Mouse (Mus musculus) left cerebral cortex, postnatal 14 days (tissue): ENCODE measurements around the gene Hamp2. TPM values are rescaled to one million over a fixed set of nuclear protein-coding genes. Genes with fewer than 3 reads are reported as not detected.
"Not testable (repeated sequence)": the region's sequence is repeated elsewhere in the genome, so short reads cannot be mapped to it uniquely, and the experiment has no call there.

Experiments
- DNase-seq, 2 experiments: peaks; one replicate each; pipeline ENCODE4 v3.0.0; 2021 to 2022; ENCODE audit warnings: low spot score in 2 of 2, mixed read lengths in 1 of 2
- intact Hi-C: fragments of 180-260 bp; cut with DNase I; formaldehyde crosslinking; loops from one replicate; pipeline ENCODE4 v1.15.1; 2025
- total RNA-seq, 2 experiments: library from RNA; stranded (reverse); gene quantifications; 2 replicates each; pipeline ENCODE4 v1.2.3; 2021

The Hamp2 gene
- total RNA-seq, 2 experiments from 2014 or later: not detected

DNA sequence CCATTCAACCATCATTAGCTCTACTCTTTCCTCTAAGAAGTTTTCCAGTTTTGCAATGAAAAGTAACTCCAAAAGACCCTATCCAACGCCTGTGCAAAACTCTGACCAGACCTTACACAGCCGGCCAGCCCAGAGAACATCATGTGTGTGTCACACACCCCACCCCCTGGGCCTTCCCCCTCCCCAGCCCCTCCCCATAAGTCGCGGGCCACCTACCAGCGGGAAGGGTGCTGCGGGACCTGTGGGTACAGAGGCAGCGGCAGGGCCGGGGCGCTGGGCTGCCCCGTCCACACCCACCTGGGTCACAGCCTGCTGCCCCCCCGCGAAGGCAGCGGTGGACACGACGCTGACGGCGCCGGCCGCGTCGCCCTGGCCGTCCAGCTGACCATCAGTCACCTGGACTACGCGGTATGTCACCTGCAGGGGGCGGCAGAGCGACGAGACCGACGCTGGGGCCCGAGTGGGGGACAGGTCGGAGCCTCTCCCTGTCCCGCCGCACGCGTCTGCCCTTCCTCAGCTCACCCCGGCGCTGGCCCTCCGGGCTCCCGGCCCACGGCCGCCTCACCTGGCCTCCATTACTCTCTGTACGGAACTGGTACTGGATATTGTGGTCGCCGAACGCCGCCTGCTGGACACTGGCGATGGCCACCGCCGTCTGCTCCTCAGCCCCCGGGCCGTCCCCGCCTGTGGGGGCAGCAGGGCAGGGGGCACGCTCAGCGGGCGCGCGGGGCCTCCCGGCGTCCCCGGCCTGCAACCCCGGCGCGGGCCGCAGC lies 31.3 kb upstream of the Hamp2 start:
- DNase-seq: peak; percentile 73
- intact Hi-C loops: loop anchor here (5.0 kb wide), 1 partner anchor 117 kb away; no protein-coding TSS in a partner anchor

- intact Hi-C loops: loop anchor here (5.0 kb wide), 1 partner anchor 117 kb away; no protein-coding TSS in a partner anchor
- no peak for DNase-seq
Measured at GRCm38 (mm10) chr7:30954971-30955520, 30.6 kb upstream of the Hamp2 start.

DNA sequence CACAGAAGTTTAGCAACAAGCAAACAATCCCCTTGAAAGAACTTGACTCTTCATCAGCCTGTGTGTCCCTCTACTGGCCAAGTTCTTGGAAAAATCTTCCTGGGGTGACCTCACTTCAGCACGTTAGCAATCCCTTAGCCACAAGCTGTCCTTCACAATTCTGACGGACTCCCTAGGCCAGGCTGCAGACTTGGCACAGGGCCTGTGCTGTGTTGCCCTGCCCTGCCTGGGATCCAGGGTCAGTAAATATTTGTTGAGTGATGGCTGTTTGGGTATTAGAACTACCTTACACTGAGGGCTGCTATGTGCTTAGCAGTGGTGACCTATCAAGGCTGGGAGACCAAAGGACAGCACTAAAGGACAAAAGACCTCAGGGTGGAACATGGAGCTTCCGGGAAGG lies 29.6 kb upstream of the Hamp2 start:
- intact Hi-C loops: no loop called here
- no peak for DNase-seq

DNA sequence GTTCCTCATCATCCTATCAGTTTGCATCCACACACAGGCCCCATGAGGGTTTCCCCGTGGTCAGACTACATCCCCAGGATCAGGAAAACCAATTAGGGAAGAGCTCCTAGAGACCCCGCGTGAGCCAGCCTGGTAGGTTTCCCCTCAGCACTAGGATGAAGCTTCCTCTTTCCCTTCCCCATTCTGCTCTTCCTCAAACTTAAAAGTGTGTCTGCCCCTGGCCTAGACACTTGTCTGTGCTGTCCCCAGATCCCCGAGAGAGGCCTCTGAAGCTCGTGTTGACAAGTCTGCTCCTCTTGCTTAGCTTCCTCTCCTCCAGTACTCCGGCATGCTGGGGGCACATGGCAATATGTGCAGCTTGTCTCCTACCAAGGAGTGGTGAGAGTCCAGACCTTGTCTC lies 29.0 kb upstream of the Hamp2 start:
- no peak for DNase-seq
- intact Hi-C loops: no loop called here

- DNase-seq: no peak
- intact Hi-C loops: no loop called here
Measured at GRCm38 (mm10) chr7:30952441-30953265, 28.2 kb upstream of the Hamp2 start.

- intact Hi-C loops, DNase-seq: not testable (repeated sequence)
Measured at GRCm38 (mm10) chr7:30949902-30950301, 25.4 kb upstream of the Hamp2 start.

DNA sequence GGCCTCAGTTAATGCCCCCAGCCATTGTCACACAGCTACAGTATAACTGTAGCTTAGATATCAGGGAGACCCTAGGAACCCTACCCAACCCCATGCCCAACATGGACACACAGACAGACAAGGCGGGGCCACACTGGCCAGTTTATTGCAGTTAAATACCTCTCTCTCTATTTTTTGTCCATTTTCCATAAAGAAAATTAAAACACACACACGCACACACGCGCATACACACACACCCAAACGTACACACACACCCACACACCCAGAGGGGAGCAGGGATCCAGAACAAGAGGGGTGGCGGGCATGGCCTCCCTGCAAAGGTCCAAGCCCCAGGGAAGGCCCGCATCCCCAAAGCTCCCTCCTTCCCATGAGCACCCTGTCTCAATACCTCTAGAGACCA lies 21.4 kb upstream of the Hamp2 start:
- no peak for DNase-seq
- intact Hi-C loops: no loop called here

GRCm38 (mm10) chr7:30945466-30945865 lies 21.0 kb upstream of the Hamp2 start:
- DNase-seq, intact Hi-C loops: not testable (repeated sequence)

DNA sequence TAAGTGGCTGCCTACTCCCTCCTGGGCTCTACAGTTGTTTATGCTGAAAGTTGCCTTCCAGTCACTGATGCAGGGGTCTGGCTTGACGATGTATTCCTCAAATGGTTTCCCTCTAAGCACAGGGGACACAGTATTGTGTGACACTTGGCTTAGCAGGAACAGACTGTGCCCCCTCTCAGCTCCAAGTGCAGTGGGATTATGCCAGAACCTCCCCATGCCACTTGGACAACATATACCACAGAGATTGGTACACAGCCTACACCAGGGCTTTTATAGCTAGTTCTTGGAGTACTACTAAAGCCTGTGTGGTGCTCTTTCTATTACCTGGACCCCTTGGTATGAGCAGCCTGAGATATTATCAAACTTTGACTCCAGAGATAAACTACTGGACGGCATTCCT lies 20.2 kb upstream of the Hamp2 start:
- intact Hi-C loops, DNase-seq: not testable (repeated sequence)

- intact Hi-C loops: no loop called here
- DNase-seq: no peak
Measured at GRCm38 (mm10) chr7:30943909-30944635, 19.6 kb upstream of the Hamp2 start, which contains the start of gene Hamp. TSS of gene Hamp (minus strand) at chr7:30944032.

DNA sequence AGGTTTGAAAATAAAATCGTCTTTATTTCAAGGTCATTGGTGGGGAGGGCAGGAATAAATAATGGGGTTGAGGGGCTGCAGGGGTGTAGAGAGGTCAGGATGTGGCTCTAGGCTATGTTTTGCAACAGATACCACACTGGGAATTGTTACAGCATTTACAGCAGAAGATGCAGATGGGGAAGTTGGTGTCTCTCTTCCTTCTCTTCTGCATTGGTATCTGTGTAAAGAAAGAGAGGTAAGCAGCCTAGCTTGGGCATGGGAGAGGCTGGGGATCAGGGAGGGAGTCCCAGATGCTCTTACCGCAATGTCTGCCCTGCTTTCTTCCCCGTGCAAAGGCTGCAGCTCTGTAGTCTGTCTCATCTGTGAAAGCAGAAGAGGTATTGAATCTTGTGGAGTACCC lies 17.9 kb upstream of the Hamp2 start:
- intact Hi-C loops, DNase-seq: not testable (repeated sequence)

DNA sequence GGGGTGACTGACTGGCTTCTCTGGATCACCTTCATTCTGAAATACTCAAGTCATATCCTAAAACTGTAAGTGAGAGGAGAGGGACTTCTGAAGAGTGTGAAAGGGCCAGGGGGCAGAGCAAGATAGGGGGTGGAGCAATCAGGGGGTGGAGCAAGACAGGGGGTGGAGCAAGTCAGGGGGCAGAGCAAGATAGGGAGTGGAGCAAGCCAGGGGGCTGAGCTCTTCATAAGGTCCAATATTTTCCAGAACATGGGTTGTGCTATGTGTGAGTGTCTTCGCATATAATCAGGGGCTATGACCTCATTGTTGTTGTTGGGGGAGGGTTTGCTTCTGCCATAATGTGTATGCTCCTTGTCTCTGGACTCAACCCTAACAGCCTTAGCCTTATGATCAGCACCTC lies 15.6 kb upstream of the Hamp2 start:
- DNase-seq, intact Hi-C loops: not testable (repeated sequence)

DNA sequence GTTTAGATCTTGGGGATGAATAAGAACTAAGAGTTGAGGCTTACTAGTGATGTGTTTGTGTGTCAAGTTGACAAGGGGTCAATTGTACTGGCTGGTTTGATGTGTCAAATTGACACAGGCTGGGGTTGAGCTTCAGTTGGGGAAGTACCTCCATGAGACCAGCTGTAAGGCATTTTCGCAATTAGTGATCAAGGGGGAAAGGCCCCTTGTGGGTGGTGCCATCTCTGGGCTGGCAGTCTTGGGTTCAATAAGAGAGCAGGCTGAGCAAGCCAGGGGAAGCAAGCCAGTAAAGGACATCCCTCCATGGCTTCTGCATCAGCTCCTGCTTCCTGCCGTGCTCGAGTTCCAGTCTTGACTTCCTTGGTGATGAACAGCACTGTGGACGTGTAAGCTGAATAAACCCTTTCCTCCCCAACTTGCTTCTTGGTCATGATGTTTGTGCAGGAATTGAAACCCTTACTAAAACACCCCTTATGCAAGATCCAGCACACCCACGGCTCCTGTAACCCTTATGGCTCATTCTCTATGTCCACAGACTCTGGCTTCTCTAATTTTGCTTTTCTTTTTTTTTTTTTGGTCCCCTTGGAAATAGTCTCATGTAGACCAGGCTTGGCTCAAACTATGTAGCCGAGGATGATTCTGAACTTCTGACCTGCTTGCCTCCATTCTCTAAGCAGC lies 11.1 kb upstream of the Hamp2 start:
- intact Hi-C loops, DNase-seq: not testable (repeated sequence)

- intact Hi-C loops: no loop called here
Measured at GRCm38 (mm10) chr7:30924071-30924470, 410 bp downstream of the Hamp2 start.

GRCm38 (mm10) chr7:30922490-30922889 lies 2.0 kb downstream of the Hamp2 start:
- DNase-seq, intact Hi-C loops: not testable (repeated sequence)

More at GRCm38 (mm10) chr7:30924071-30924470, 410 bp downstream of the Hamp2 start:
- no peak for DNase-seq

- no peak for DNase-seq
Measured at GRCm38 (mm10) chr7:30920217-30920616, 4.3 kb downstream of the Hamp2 start.

DNA sequence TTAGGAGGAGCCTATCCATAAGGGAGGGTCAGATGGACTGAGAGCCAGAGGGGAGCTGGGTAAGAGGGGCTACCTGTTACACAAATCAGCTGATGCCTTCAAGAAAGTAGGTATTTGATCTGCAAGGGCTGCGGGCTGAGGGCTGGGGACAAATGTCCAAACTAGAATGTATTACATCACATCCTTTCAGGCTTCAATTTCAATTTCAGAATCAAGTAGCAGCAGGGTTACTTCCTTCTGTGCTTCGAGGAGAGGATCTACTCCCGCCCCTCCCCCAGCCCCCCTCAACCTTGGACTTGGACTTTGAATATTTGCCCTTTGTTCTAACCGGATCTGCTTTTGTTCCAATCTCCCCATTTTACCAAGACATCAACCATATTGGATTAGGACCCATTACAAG lies 7.3 kb downstream of the Hamp2 start:
- intact Hi-C loops: no loop called here
- DNase-seq: no peak

More at GRCm38 (mm10) chr7:30920217-30920616, 4.3 kb downstream of the Hamp2 start:
- intact Hi-C loops: no loop called here

- intact Hi-C loops: no loop called here
Measured at GRCm38 (mm10) chr7:30916713-30917112, 7.8 kb downstream of the Hamp2 start.

DNA sequence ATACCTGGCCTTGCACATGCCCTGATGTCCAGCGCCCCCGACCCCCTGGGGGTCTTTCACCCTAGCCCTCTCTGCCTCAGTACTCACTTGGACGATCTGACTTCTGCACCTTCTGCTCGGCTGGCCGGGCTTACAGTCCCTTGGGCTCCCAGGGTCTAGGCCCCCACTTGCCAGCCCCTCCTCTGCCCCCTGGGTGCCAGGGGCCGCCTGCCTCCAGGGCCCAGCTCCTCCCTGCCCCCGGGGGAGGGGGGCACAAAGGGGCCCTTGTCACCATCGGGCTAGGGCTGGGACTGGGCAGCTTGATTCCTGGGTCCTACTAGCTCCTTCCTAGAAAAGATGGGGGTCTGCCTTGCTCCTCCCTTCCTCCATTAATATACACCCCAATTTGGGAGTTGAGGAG lies 9.7 kb downstream of the Hamp2 start, which contains the start of gene Mag:
Mag (minus strand) TSS at position 142 of the 400 bp plus-strand sequence.
- DNase-seq: no peak
- intact Hi-C loops: no loop called here

More at GRCm38 (mm10) chr7:30916713-30917112, 7.8 kb downstream of the Hamp2 start:
- DNase-seq: no peak
